ENCODE assay signal across 9 mouse cellular contexts in genomic region chrX:58019257-58019953, GRCm38 (mm10). TPM values are rescaled to one million over a fixed set of nuclear protein-coding genes. Genes with fewer than 3 reads are reported as not detected.
DNase-seq lines count a peak whose midpoint lies in the region; ATAC-seq and TF ChIP-seq lines count a peak whose summit lies in the region.
"Had no signal": no experiment of that assay in that cellular context is flagged by ENCODE, and none has a peak within 500 bp of the region (broad histone marks: within the 10 kb centered on the region; RNA-seq: fewer than 3 reads in every experiment).

No protein-coding gene starts in this region.

- no peaks in the 10 kb centered on the region for H3K9me3 ChIP-seq in lung, postnatal 0 days (ENCODE audit: low read length)
- H3K9me3 ChIP-seq in limb, embryonic 11.5 days (ENCODE audit: control insufficient read depth, low read length): no peaks in the 10 kb centered on the region
- H3K9me3 ChIP-seq in stomach, embryonic 16.5 days (replicated peaks; ENCODE audit: control insufficient read depth, low read length): no peaks in the 10 kb centered on the region

- no peak overlapping the region for H3K27ac ChIP-seq in lung, postnatal 0 days (ENCODE audit: low read length)
- H3K27ac ChIP-seq in limb, embryonic 11.5 days (replicated peaks; ENCODE audit: low read depth, low read length): no peak overlapping the region
- no peak overlapping the region for H3K27ac ChIP-seq in stomach, embryonic 16.5 days (ENCODE audit: low read length)

- H3K27me3 ChIP-seq in lung, postnatal 0 days (replicated peaks; ENCODE audit: insufficient read depth, low read length): peaks cover 6% of the 10 kb centered on the region; the same call in 1 of the 2 replicates
- H3K27me3 ChIP-seq in limb, embryonic 11.5 days (ENCODE audit: control insufficient read depth, insufficient read depth, low read length): peaks cover 29% of the 10 kb centered on the region
- peaks cover 46% of the 10 kb centered on the region for H3K27me3 ChIP-seq in stomach, embryonic 16.5 days (ENCODE audit: control insufficient read depth, insufficient read depth, low read length)

- no peak for TF ChIP-seq EP300 in lung, postnatal 0 days (IDR thresholded peaks at IDR 0.05)

- no peak overlapping the region for H3K9ac ChIP-seq in lung, postnatal 0 days (replicated peaks; ENCODE audit: low read depth)
- H3K9ac ChIP-seq in limb, embryonic 11.5 days (ENCODE audit: low read length): no peak overlapping the region
- H3K9ac ChIP-seq in stomach, embryonic 16.5 days (ENCODE audit: low read length): no peak overlapping the region

- peak overlapping the region; percentile 25; the same call in 1 of the 2 replicates for H3K4me2 ChIP-seq in lung, postnatal 0 days (replicated peaks; ENCODE audit: low read depth, low read length)
- peak overlapping the region; percentile 31 for H3K4me2 ChIP-seq in limb, embryonic 11.5 days (ENCODE audit: low read depth, severe bottlenecking)
- 0 out of 2 replicates have a peak overlapping the region, but pooled peaks have one; percentile 15 for H3K4me2 ChIP-seq in stomach, embryonic 16.5 days (ENCODE audit: low read depth, low read length)

- H3K4me1 ChIP-seq in lung, postnatal 0 days (ENCODE audit: insufficient read depth, low read depth, low read length): no peaks in the 10 kb centered on the region
- no peaks in the 10 kb centered on the region for H3K4me1 ChIP-seq in lung, adult 2 months (ENCODE audit: control insufficient read depth, insufficient read depth, low read length)
- H3K4me1 ChIP-seq in limb, embryonic 11.5 days (ENCODE audit: control insufficient read depth, insufficient read depth, low read length): no peaks in the 10 kb centered on the region
- no peaks in the 10 kb centered on the region for H3K4me1 ChIP-seq in stomach, embryonic 16.5 days (ENCODE audit: control insufficient read depth, insufficient read depth, low read length)

- peak overlapping the region; percentile 15 for H3K4me3 ChIP-seq in lung, postnatal 0 days (ENCODE audit: low read depth, low read length)
- H3K4me3 ChIP-seq in lung, adult 2 months (replicated peaks; ENCODE audit: extremely low read depth, low read depth, low read length): no peak overlapping the region
- H3K4me3 ChIP-seq in limb, embryonic 11.5 days (ENCODE audit: low read depth, low read length): no peak overlapping the region; the same call in 1 of the 2 replicates
- peak overlapping the region; percentile 17; the same call in 1 of the 2 replicates for H3K4me3 ChIP-seq in stomach, embryonic 16.5 days (replicated peaks; ENCODE audit: low read length)

- WGBS in lung, postnatal 0 days: 10% methylated on average over 25 of the region's 33 CpGs
- 27% methylated on average over 33 of the region's 33 CpGs for WGBS in lung, adult 2 months
- WGBS in limb, embryonic 11.5 days: 21% methylated on average over 33 of the region's 33 CpGs
- 16% methylated on average over 33 of the region's 33 CpGs for WGBS in stomach, embryonic 16.5 days

- TF ChIP-seq POLR2A in lung, adult 2 months (IDR thresholded peaks at IDR 0.05; ENCODE audit: borderline replicate concordance, extremely low read depth, low read depth, low read length): no peak

- no peaks in the 10 kb centered on the region for H3K36me3 ChIP-seq in lung, postnatal 0 days (ENCODE audit: insufficient read depth, low read length)
- no peaks in the 10 kb centered on the region for H3K36me3 ChIP-seq in limb, embryonic 11.5 days (ENCODE audit: control insufficient read depth, insufficient read depth, low read length)
- H3K36me3 ChIP-seq in stomach, embryonic 16.5 days (ENCODE audit: control insufficient read depth, insufficient read depth, low read length): no peaks in the 10 kb centered on the region

- no peak for ATAC-seq in lung, postnatal 0 days
- ATAC-seq in limb, embryonic 11.5 days (ENCODE audit: insufficient number of reproducible peaks, low FRiP score, low TSS enrichment, low read depth): no peak
- no peak for ATAC-seq in stomach, embryonic 16.5 days (ENCODE audit: insufficient read depth, low FRiP score)

- no peak for TF ChIP-seq CTCF in lung, postnatal 0 days (IDR thresholded peaks at IDR 0.05)
- no peak for TF ChIP-seq CTCF in lung, adult 2 months (IDR thresholded peaks at IDR 0.05; ENCODE audit: insufficient read depth, low read length)

- peak; percentile 26 for DNase-seq in embryo, embryonic 10 days (ENCODE audit: low spot score)
- DNase-seq in embryo, embryonic 11 days: no peak
- DNase-seq in lung, postnatal 0 days (ENCODE audit: low spot score): no peak
- DNase-seq in lung, adult 2 months: no peak
- peak; percentile 35 for DNase-seq in limb, embryonic 11.5 days (ENCODE audit: low spot score)
- DNase-seq in spleen, postnatal 4 days (ENCODE audit: low spot score in 2 of 2): no peak
- no peak for DNase-seq in thymus, postnatal 36 days
- DNase-seq: adrenal gland, postnatal 14 days had no signal

RNA-seq across cellular contexts. Expression of gene Zic3, which starts 3.1 kb away (rescaled TPM):
- polyA plus RNA-seq in lung, postnatal 0 days (2015; fragmentation: Nextera tagmentation; extraction: Ambion mirVana): not detected in 2 replicates
- not detected in 2 replicates for polyA plus RNA-seq in lung, adult 2 months (2012; rRNA removed)
- 11.1 and 12.6 TPM in 2 replicates for polyA plus RNA-seq in limb, embryonic 11.5 days (2014; fragmentation: Nextera tagmentation; extraction: Ambion mirVana)
- not detected in 2 replicates for polyA plus RNA-seq in stomach, embryonic 16.5 days (2015; fragmentation: Nextera tagmentation; extraction: Ambion mirVana)

Comparison
In these comparisons a context has a peak if more than half of its experiments do, and no peak if none do; other contexts are left out.
1. DNase-seq: peak in embryo, embryonic 10 days (single experiment) and limb, embryonic 11.5 days (single experiment); none in embryo, embryonic 11 days (single experiment), lung, postnatal 0 days (single experiment), lung, adult 2 months (single experiment), spleen, postnatal 4 days (0 of 2) and thymus, postnatal 36 days (0 of 2).
2. H3K4me3 ChIP-seq: peak in lung, postnatal 0 days (single experiment) and stomach, embryonic 16.5 days (single experiment); none in lung, adult 2 months (single experiment) and limb, embryonic 11.5 days (single experiment).
3. RNA of gene Zic3, which starts 3.1 kb away (polyA plus RNA-seq): 11.1 to 12.6 TPM in limb, embryonic 11.5 days; not detected in lung, postnatal 0 days, not detected in lung, adult 2 months and not detected in stomach, embryonic 16.5 days; every median in the first group is over 10 times any median in the second.
4. Peak in every context shown above with its lines, with median percentiles within 50 percentile points of each other: H3K4me2 ChIP-seq.